9 mouse cellular contexts compared by ENCODE assay signal in the genomic region with DNA sequence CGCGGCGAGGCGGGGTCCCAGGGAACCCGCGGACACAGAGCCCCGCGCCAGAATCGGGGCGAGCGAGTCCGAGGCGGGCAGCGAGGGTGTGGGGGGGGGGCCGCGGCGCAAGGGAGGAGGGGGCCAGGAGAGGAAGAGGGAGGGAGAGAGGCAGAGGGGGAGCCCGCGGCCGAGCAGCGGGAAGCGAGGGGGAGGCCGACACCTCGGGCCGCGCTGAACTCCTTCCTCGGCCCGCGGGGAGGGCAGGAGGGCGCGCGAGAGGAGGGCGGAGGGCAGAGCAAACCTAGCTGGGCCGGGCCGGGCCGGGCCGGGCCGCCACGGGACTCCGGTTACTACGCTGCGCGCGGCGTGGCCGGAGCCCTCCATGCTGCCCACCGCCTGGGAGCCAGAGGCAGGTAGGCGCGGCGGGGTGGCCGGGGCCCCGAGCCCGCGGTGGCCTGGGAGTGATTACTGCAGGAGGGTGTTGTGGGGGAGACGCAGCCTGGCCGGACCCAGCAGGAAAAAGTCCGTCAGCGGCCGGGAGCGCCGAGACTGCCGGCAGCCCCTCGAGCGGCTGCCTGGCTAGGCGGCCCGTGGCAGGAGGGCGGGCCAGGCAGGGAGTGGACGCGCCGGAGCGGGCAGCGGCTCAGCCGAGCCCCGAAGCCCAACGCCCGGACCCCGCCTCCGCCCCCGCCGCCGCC. TPM values are rescaled to one million over a fixed set of nuclear protein-coding genes. Genes with fewer than 3 reads are reported as not detected.
DNase-seq lines count a peak whose midpoint lies in the region; ATAC-seq and TF ChIP-seq lines count a peak whose summit lies in the region.
"Had no signal": no experiment of that assay in that cellular context is flagged by ENCODE, and none has a peak within 500 bp of the region (broad histone marks: within the 10 kb centered on the region; RNA-seq: fewer than 3 reads in every experiment).

No protein-coding gene starts in this region.

- no peak for ATAC-seq in embryonic facial prominence, embryonic 13.5 days (ENCODE audit: insufficient number of reproducible peaks, insufficient read depth, low FRiP score, low TSS enrichment, low read depth)
- ATAC-seq in hindbrain, postnatal 0 days, result peak; percentile 28
- peak; percentile 40 for ATAC-seq in lung, embryonic 14.5 days (ENCODE audit: insufficient read depth)
- ATAC-seq in stomach, embryonic 14.5 days (ENCODE audit: insufficient number of reproducible peaks, insufficient read depth, low FRiP score, low read depth), result peak; percentile 19; the same call in 1 of the 2 replicates
- no peak for ATAC-seq in frontal cortex, adult (ENCODE audit: low TSS enrichment)

- no peaks in the 10 kb centered on the region for H3K9me3 ChIP-seq in embryonic facial prominence, embryonic 13.5 days
- no peaks in the 10 kb centered on the region for H3K9me3 ChIP-seq in hindbrain, postnatal 0 days (ENCODE audit: low read length)
- no peaks in the 10 kb centered on the region for H3K9me3 ChIP-seq in lung, embryonic 14.5 days (ENCODE audit: low read depth, low read length)
- no peaks in the 10 kb centered on the region for H3K9me3 ChIP-seq in stomach, embryonic 14.5 days (ENCODE audit: control insufficient read depth, low read depth, low read length)

- peaks cover 4% of the 10 kb centered on the region; the same call in 1 of the 2 replicates for H3K27me3 ChIP-seq in embryonic facial prominence, embryonic 13.5 days
- H3K27me3 ChIP-seq in hindbrain, postnatal 0 days (ENCODE audit: insufficient read depth, low read length), result peaks cover 12% of the 10 kb centered on the region
- 0 out of 2 replicates have a peak, but pooled peaks cover 6% of the 10 kb centered on the region for H3K27me3 ChIP-seq in lung, embryonic 14.5 days (ENCODE audit: insufficient read depth, low read length)
- H3K27me3 ChIP-seq in stomach, embryonic 14.5 days (ENCODE audit: control insufficient read depth, insufficient read depth, low read length), result no peaks in the 10 kb centered on the region

- H3K4me2 ChIP-seq in embryonic facial prominence, embryonic 13.5 days, result peak overlapping the region; percentile 87
- H3K4me2 ChIP-seq in hindbrain, postnatal 0 days (ENCODE audit: low read depth, low read length), result peak overlapping the region; percentile 87
- H3K4me2 ChIP-seq in lung, embryonic 14.5 days, result peak overlapping the region; percentile 96
- peak overlapping the region; percentile 70 for H3K4me2 ChIP-seq in stomach, embryonic 14.5 days (replicated peaks; ENCODE audit: low read depth, low read length)

- peak overlapping the region; percentile 97 for H3K27ac ChIP-seq in embryonic facial prominence, embryonic 13.5 days
- H3K27ac ChIP-seq in hindbrain, postnatal 0 days, result no peak overlapping the region; the same call in 1 of the 2 replicates
- H3K27ac ChIP-seq in lung, embryonic 14.5 days (ENCODE audit: low read depth), result peak overlapping the region; percentile 88
- peak overlapping the region; percentile 93 for H3K27ac ChIP-seq in stomach, embryonic 14.5 days (ENCODE audit: low read length)

- H3K9ac ChIP-seq in embryonic facial prominence, embryonic 13.5 days, result peak overlapping the region; percentile 98
- H3K9ac ChIP-seq in hindbrain, postnatal 0 days (replicated peaks; ENCODE audit: low read length), result peak overlapping the region; percentile 61
- H3K9ac ChIP-seq in lung, embryonic 14.5 days, result peak overlapping the region; percentile 89
- peak overlapping the region; percentile 71 for H3K9ac ChIP-seq in stomach, embryonic 14.5 days (replicated peaks; ENCODE audit: low read depth, low read length)

- 0% methylated on average over 26 of the region's 81 CpGs for WGBS in embryonic facial prominence, embryonic 13.5 days
- WGBS in hindbrain, postnatal 0 days, result under 1% methylated on average over 61 of the region's 81 CpGs
- 0% methylated on average over 49 of the region's 81 CpGs for WGBS in lung, embryonic 14.5 days
- WGBS in stomach, embryonic 14.5 days, result 1% methylated on average over 53 of the region's 81 CpGs

- H3K4me3 ChIP-seq in embryonic facial prominence, embryonic 13.5 days, result peak overlapping the region; percentile 95
- peak overlapping the region; percentile 52 for H3K4me3 ChIP-seq in hindbrain, postnatal 0 days (ENCODE audit: low read length)
- H3K4me3 ChIP-seq in lung, embryonic 14.5 days (ENCODE audit: low read depth, low read length), result peak overlapping the region; percentile 85
- H3K4me3 ChIP-seq in stomach, embryonic 14.5 days (ENCODE audit: low read depth, low read length), result peak overlapping the region; percentile 57

- TF ChIP-seq CTCF in hindbrain, postnatal 0 days (IDR thresholded peaks at IDR 0.05; ENCODE audit: low read depth), result no peak
- no peak for TF ChIP-seq CTCF in lung, embryonic 14.5 days (IDR thresholded peaks at IDR 0.05; ENCODE audit: low read depth)

- DNase-seq in thymus, postnatal 0 days (ENCODE audit: low spot score), result peak; percentile 13
- no peak for DNase-seq in thymus, adult 18-20 months
- no peak for DNase-seq in hindbrain, postnatal 0 days (ENCODE audit: low spot score)
- peak; percentile 62 for DNase-seq in lung, embryonic 14.5 days
- DNase-seq in yolk sac, embryonic 10.5 days (ENCODE audit: low spot score), result no peak

- no peaks in the 10 kb centered on the region for H3K36me3 ChIP-seq in embryonic facial prominence, embryonic 13.5 days
- no peaks in the 10 kb centered on the region for H3K36me3 ChIP-seq in hindbrain, postnatal 0 days (ENCODE audit: insufficient read depth, low read length)
- H3K36me3 ChIP-seq in lung, embryonic 14.5 days (ENCODE audit: insufficient read depth), result no peaks in the 10 kb centered on the region
- no peaks in the 10 kb centered on the region for H3K36me3 ChIP-seq in stomach, embryonic 14.5 days (ENCODE audit: control insufficient read depth, insufficient read depth, low read length)

- peaks cover 73% of the 10 kb centered on the region for H3K4me1 ChIP-seq in embryonic facial prominence, embryonic 13.5 days
- H3K4me1 ChIP-seq in hindbrain, postnatal 0 days (ENCODE audit: insufficient read depth, low read length), result peaks cover 17% of the 10 kb centered on the region; the same call in 1 of the 2 replicates
- H3K4me1 ChIP-seq in lung, embryonic 14.5 days (ENCODE audit: insufficient read depth), result peaks cover 26% of the 10 kb centered on the region
- H3K4me1 ChIP-seq in stomach, embryonic 14.5 days (ENCODE audit: control insufficient read depth, insufficient read depth, low read length), result peaks cover 54% of the 10 kb centered on the region

RNA-seq across cellular contexts. Expression of gene AC109138.7, which starts 0.8 kb away (rescaled TPM):
- not detected in 2 replicates for polyA plus RNA-seq in thymus, postnatal 0 days (2015; fragmentation: Nextera tagmentation; extraction: Ambion mirVana)
- polyA plus RNA-seq in embryonic facial prominence, embryonic 13.5 days (2015; fragmentation: Nextera tagmentation; extraction: Ambion mirVana), result not detected in 2 replicates
- total RNA-seq in hindbrain, postnatal 0 days (2014; rRNA removed), result not detected in 2 replicates
- not detected in 2 replicates for polyA plus RNA-seq in hindbrain, postnatal 0 days (2015; fragmentation: Nextera tagmentation; extraction: Ambion mirVana)
- not detected in 2 replicates for polyA plus RNA-seq in lung, embryonic 14.5 days (2014; fragmentation: Nextera tagmentation; extraction: Ambion mirVana)
- not detected in 2 replicates for polyA plus RNA-seq in stomach, embryonic 14.5 days (2014; fragmentation: Nextera tagmentation; extraction: Ambion mirVana)
- total RNA-seq: common myeloid progenitor, adult 5-6 weeks had no signal

RNA-seq across cellular contexts. Expression of gene Clcf1, which starts 0.9 kb away (rescaled TPM):
- 2.1 and 2.5 TPM in 2 replicates for polyA plus RNA-seq in thymus, postnatal 0 days (2015; fragmentation: Nextera tagmentation; extraction: Ambion mirVana)
- 11.1 and 11.5 TPM in 2 replicates for polyA plus RNA-seq in embryonic facial prominence, embryonic 13.5 days (2015; fragmentation: Nextera tagmentation; extraction: Ambion mirVana)
- 0.42 and 3.8 TPM in 2 replicates for total RNA-seq in hindbrain, postnatal 0 days (2014; rRNA removed)
- polyA plus RNA-seq in hindbrain, postnatal 0 days (2015; fragmentation: Nextera tagmentation; extraction: Ambion mirVana), result 0.83 TPM in 2 replicates
- polyA plus RNA-seq in lung, embryonic 14.5 days (2014; fragmentation: Nextera tagmentation; extraction: Ambion mirVana), result 4.4 and 5.0 TPM in 2 replicates
- polyA plus RNA-seq in stomach, embryonic 14.5 days (2014; fragmentation: Nextera tagmentation; extraction: Ambion mirVana), result 7.3 and 8.3 TPM in 2 replicates

RNA-seq across cellular contexts. Expression of gene Rad9a, which starts 13.4 kb away (rescaled TPM):
- 29.8 and 33.2 TPM in 2 replicates for polyA plus RNA-seq in thymus, postnatal 0 days (2015; fragmentation: Nextera tagmentation; extraction: Ambion mirVana)
- 34.1 and 37.3 TPM in 2 replicates for polyA plus RNA-seq in embryonic facial prominence, embryonic 13.5 days (2015; fragmentation: Nextera tagmentation; extraction: Ambion mirVana)
- total RNA-seq in hindbrain, postnatal 0 days (2014; rRNA removed), result 15.8 and 25.8 TPM in 2 replicates
- polyA plus RNA-seq in hindbrain, postnatal 0 days (2015; fragmentation: Nextera tagmentation; extraction: Ambion mirVana), result 13.7 and 14.6 TPM in 2 replicates
- 42.1 and 47.4 TPM in 2 replicates for polyA plus RNA-seq in lung, embryonic 14.5 days (2014; fragmentation: Nextera tagmentation; extraction: Ambion mirVana)
- 33.3 and 33.5 TPM in 2 replicates for polyA plus RNA-seq in stomach, embryonic 14.5 days (2014; fragmentation: Nextera tagmentation; extraction: Ambion mirVana)

RNA-seq across cellular contexts. Expression of gene Pold4, which starts 16.8 kb away (rescaled TPM):
- 41.2 and 44.3 TPM in 2 replicates for polyA plus RNA-seq in thymus, postnatal 0 days (2015; fragmentation: Nextera tagmentation; extraction: Ambion mirVana)
- 21.2 and 24.9 TPM in 2 replicates for polyA plus RNA-seq in embryonic facial prominence, embryonic 13.5 days (2015; fragmentation: Nextera tagmentation; extraction: Ambion mirVana)
- total RNA-seq in hindbrain, postnatal 0 days (2014; rRNA removed), result 28.1 and 28.7 TPM in 2 replicates
- 24.5 and 26.2 TPM in 2 replicates for polyA plus RNA-seq in hindbrain, postnatal 0 days (2015; fragmentation: Nextera tagmentation; extraction: Ambion mirVana)
- 22.6 and 22.8 TPM in 2 replicates for polyA plus RNA-seq in lung, embryonic 14.5 days (2014; fragmentation: Nextera tagmentation; extraction: Ambion mirVana)
- polyA plus RNA-seq in stomach, embryonic 14.5 days (2014; fragmentation: Nextera tagmentation; extraction: Ambion mirVana), result 25.5 and 26.3 TPM in 2 replicates

RNA-seq across cellular contexts. Expression of gene Ppp1ca, which starts 23.0 kb away (rescaled TPM):
- 995 and 1,030 TPM in 2 replicates for polyA plus RNA-seq in thymus, postnatal 0 days (2015; fragmentation: Nextera tagmentation; extraction: Ambion mirVana)
- 788 and 789 TPM in 2 replicates for polyA plus RNA-seq in embryonic facial prominence, embryonic 13.5 days (2015; fragmentation: Nextera tagmentation; extraction: Ambion mirVana)
- 502 and 597 TPM in 2 replicates for total RNA-seq in hindbrain, postnatal 0 days (2014; rRNA removed)
- polyA plus RNA-seq in hindbrain, postnatal 0 days (2015; fragmentation: Nextera tagmentation; extraction: Ambion mirVana), result 564 and 571 TPM in 2 replicates
- polyA plus RNA-seq in lung, embryonic 14.5 days (2014; fragmentation: Nextera tagmentation; extraction: Ambion mirVana), result 960 and 994 TPM in 2 replicates
- 759 and 780 TPM in 2 replicates for polyA plus RNA-seq in stomach, embryonic 14.5 days (2014; fragmentation: Nextera tagmentation; extraction: Ambion mirVana)

Comparison
In these comparisons a context has a peak if more than half of its experiments do, and no peak if none do; other contexts are left out.
1. DNase-seq: peak in thymus, postnatal 0 days (single experiment) and lung, embryonic 14.5 days (single experiment); none in thymus, adult 18-20 months (0 of 2), hindbrain, postnatal 0 days (single experiment) and yolk sac, embryonic 10.5 days (single experiment).
2. ATAC-seq: peak in hindbrain, postnatal 0 days (single experiment), lung, embryonic 14.5 days (single experiment) and stomach, embryonic 14.5 days (single experiment); none in embryonic facial prominence, embryonic 13.5 days (single experiment) and frontal cortex, adult (single experiment).
3. Peak in every context shown above with its lines, with median percentiles within 50 percentile points of each other: H3K4me2 ChIP-seq, H3K4me3 ChIP-seq and H3K9ac ChIP-seq.